Mouse (Mus musculus) brain, embryonic 14.5 days (tissue): ENCODE measurements around the gene Add1.

ENCODE experiments used
- CTCF ChIP-seq: fragments of 200-500 bp; IDR thresholded peaks from 2 replicates; pipeline ENCODE4 v1.5.1; 2012; ENCODE audit warnings: inconsistent platforms, mild to moderate bottlenecking, moderate library complexity, borderline replicate concordance; ENCODE audit not compliant: insufficient read depth, insufficient read length; ENCODE audit errors: extremely low read depth
- POLR2A ChIP-seq: fragments of 200-500 bp; IDR thresholded peaks from 2 replicates; pipeline ENCODE4 v1.6.1; 2012; ENCODE audit warnings: mild to moderate bottlenecking, inconsistent platforms, borderline replicate concordance; ENCODE audit not compliant: poor library complexity, insufficient read depth, insufficient read length, severe bottlenecking; ENCODE audit errors: extremely low read depth

DNA sequence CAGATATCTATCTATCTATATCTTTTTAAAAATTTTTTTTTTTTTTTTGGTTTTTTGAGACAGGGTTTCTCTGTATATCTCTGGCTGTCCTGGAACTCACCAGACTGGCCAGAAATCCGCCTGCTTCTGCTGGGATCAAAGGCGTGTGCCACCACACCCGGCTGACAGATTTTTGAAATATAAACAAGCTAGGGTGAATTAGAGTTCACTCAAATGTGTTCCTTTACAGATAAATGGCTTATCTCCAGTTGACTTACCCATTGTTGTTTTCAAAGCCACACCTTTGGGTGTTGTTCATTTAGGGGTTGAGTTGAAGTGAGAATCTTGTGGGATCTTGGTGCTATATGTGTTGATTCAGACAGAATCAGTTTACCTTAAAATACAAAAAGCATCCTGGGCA is 5.9 kb downstream of the Add1 start:
- no peak for TF ChIP-seq POLR2A
- TF ChIP-seq CTCF = no peak
